In genomic region chr6:39592401-39593214, GRCm38 (mm10) we compare ENCODE assay signal across 8 mouse cellular contexts. TPM values are rescaled to one million over a fixed set of nuclear protein-coding genes. Genes with fewer than 3 reads are reported as not detected.
A peak's percentile ranks its signal among the peaks of the same experiment; 100 is the strongest.
DNase-seq lines count a peak whose midpoint lies in the region; ATAC-seq lines count a peak whose summit lies in the region.

Gene Ndufb2 (plus strand): TSS chr6:39592574.

- peak within 1 kb of the TSS; percentile 79 for H3K4me2 ChIP-seq in hindbrain, embryonic 12.5 days (replicated peaks)

- peaks cover 24% of the 10 kb centered on the region for H3K36me3 ChIP-seq in hindbrain, embryonic 12.5 days

- peak within 1 kb of the TSS; percentile 87 for H3K27ac ChIP-seq in hindbrain, embryonic 12.5 days

- peak; percentile 98 for ATAC-seq in hindbrain, embryonic 12.5 days (ENCODE audit: low FRiP score)

- H3K27me3 ChIP-seq in hindbrain, embryonic 12.5 days = no peaks in the 10 kb centered on the region

- H3K9ac ChIP-seq in hindbrain, embryonic 12.5 days = peak within 1 kb of the TSS; percentile 82

- DNase-seq in NIH3T3 (ENCODE audit: low read depth) = peak; percentile 98
- DNase-seq in cerebellum, postnatal 10 days = peak; percentile 98
- peak; percentile 90 to 94 for DNase-seq in frontal cortex, postnatal 10 days (ENCODE audit: low spot score in 2 of 2)
- DNase-seq in layer of hippocampus, postnatal 14 days (ENCODE audit: low spot score in 2 of 2) = peak; percentile 95 to 97
- DNase-seq in lung, postnatal 14 days = peak; percentile 96
- DNase-seq in retina, adult 2 months (ENCODE audit: low read depth, low spot score) = peak; percentile 93
- DNase-seq in thymus, postnatal 36 days = peak; percentile 91

- peak within 1 kb of the TSS; percentile 68 for H3K4me3 ChIP-seq in hindbrain, embryonic 12.5 days

- peaks cover 15% of the 10 kb centered on the region for H3K4me1 ChIP-seq in hindbrain, embryonic 12.5 days

- no peaks in the 10 kb centered on the region for H3K9me3 ChIP-seq in hindbrain, embryonic 12.5 days (replicated peaks)

- WGBS in hindbrain, embryonic 12.5 days = under 1% methylated on average over 56 of the region's 56 CpGs

RNA-seq across cellular contexts. Expression of gene Ndufb2, which starts in this region (rescaled TPM):
- polyA plus RNA-seq in hindbrain, embryonic 12.5 days (2016; fragmentation: Nextera tagmentation; extraction: Ambion mirVana) = 255 and 307 TPM in 2 replicates
- total RNA-seq in layer of hippocampus, postnatal 14 days (2021) = 100 to 1,000 TPM; 182 to 188 TPM

Comparison
In these comparisons a context has a peak if more than half of its experiments do, and no peak if none do; other contexts are left out.
1. Peak in every context shown above with its lines: DNase-seq, ATAC-seq, H3K4me3 ChIP-seq and H3K27ac ChIP-seq.